Mouse (Mus musculus): ENCODE measurements around the gene Cabp7.

DNA sequence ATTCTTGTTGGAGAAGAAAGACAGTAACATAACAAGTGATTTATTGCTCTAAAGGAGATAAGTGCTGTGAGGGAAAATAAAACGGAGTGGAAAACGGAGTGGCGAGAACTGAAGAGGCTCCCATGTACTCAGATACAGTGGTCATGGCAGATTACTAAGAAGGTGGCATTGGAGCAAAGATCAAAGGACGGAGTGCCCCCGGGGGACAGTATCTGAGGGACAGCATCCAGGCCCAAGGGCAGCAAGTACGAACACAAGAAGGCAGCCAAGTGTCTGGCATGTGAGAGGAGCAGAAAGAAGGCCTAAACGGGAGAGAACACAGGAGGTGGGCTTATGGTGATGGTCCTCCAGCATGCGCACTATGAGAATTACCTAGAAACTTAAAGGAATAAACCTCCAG lies 24.9 kb downstream of the Cabp7 start:
- TF ChIP-seq CTCF (conservative IDR thresholded peaks at IDR 0.05 in 1 of 2, IDR thresholded peaks at IDR 0.05 in 1 of 2; ENCODE audit: low read depth in 2 of 2, low read length in 2 of 2) (no peak), PAX5 (IDR thresholded peaks at IDR 0.05; ENCODE audit: low read length) (no peak), ZNF384 (IDR thresholded peaks at IDR 0.05; ENCODE audit: low read depth, low read length) (no peak)
